Mouse (Mus musculus): Measurements from ENCODE around the gene Gm4952.
A peak's percentile ranks its signal among the peaks of the same experiment; 100 is the strongest.

Gm4952 gene

DNA sequence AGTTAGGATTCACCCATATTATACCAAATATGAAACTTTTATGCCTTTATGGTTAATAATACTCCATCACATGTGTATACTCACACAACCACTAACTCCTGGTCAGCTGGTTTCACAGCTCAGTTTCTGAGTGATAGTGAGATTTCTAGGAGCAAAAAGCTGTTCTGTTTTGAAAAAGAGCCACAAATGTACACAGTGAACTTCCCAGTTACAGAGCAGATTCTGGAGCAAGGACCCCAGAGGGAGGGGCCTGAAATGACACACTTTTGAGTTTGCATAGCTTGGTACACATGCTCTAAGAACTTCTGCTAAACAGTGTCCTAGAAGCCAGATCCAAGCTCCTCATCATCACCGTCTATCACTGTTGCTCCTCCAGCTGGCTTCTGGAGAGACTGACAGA is at the start of gene Gm4952:
Gm4952 (plus strand) TSS at position 301 of the 400 bp plus-strand sequence.
- DNase-seq (ENCODE audit: low read depth, low spot score): no peak

DNA sequence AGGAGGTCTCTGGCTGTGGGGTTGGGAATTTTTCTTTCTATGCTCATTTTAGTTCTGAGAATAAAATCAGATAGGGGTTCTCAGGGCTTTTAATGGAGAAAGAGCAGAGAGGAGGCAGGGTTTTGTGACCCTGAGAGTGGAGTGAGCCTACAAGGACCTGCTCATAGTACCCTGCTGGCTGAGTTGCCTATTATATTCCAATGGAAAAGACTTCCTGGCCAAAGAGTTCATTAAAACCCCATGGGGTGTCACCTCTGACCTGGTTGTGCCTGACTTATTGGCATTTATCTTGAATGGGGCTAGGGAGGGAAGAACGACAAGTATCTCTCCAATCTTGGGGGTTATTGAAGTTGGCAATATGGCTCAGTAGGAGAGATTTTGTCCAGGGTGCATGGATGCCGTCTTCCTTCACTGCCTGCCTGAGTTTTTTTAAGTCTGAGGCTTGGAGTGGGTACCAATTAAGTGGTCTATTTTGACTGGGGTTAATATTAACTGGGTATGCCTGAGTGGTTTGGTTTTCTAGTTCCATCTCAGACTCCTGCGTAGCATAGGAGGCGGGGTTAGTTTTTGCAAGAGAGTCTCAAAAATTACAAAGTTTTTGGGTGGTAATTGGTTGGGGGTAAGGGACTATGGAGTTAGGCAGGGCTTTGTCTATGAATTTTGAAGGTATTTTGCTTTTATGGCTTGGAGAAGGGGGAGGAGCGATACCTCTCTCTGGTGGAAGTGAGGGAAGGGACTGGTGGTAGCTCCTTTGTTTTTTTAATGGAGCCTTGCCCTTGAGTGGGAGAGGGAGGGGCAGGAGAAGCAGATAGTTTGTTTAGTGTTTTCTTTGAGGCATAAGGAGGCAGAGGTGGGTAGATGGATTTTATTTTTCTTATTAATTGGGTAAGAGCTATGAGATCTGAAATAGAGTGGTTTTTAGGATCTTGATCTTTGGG is 49.5 kb upstream of the Gm4952 start:
- peak; percentile 30 for DNase-seq (ENCODE audit: low read depth, low spot score)

DNA sequence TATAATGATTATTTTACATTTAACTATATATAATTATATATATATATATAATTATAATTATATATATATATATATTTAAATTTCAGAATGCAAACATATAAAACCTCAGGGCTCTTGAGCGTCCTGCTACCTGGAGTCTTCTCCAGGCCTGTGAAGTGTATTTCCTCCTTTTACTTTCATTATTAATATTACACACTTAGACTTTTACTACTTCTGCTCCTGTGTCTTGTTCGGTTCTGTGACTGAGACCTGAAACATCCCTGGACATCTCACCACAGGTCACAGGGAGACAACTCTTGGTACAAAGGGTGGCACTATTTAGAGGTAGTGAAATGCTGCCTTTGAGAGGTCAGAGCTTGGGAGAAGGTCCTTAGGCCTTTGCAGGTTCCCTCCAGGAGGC is 43.5 kb upstream of the Gm4952 start:
- DNase-seq (ENCODE audit: low read depth, low spot score): no peak

DNA sequence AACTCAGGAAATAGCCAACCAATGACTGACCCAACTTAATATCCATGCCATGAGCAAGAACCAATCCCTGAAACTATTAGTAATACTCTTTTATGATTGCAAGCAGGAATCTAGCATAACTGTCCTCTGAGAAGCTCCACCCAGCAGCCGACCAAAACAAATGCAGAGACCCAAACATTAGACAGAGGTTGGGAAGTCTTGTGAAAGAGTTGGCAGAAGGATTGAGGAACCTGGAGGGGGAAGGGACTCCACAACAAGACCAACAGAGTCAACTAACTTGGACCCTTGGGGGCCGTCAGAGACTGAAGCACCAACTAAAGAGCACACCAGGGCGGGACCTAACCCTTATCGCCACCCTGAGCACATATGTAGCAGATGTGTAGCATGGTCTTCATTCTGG is 41.6 kb upstream of the Gm4952 start:
- no peak for DNase-seq (ENCODE audit: low read depth, low spot score)

DNA sequence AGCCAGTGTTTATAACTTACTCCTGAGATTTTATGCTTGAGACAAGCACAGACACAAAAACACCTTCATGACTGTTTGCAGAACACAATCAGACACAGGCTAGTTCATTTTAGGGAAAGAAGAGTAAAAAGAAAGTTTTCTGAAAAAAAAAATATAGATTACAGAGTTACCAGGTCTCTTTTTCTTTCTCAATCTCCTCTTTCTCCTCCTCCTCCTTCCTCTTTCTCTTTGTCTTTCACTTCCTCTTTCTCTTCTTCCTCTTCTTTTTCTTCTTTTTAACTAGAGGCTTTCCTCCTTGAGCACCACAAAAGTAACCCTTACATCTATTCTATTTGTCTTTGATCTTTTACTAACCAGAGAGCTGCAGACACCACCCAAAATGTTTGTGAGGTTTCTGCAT is 35.6 kb upstream of the Gm4952 start:
- no peak for DNase-seq (ENCODE audit: low read depth, low spot score)

DNA sequence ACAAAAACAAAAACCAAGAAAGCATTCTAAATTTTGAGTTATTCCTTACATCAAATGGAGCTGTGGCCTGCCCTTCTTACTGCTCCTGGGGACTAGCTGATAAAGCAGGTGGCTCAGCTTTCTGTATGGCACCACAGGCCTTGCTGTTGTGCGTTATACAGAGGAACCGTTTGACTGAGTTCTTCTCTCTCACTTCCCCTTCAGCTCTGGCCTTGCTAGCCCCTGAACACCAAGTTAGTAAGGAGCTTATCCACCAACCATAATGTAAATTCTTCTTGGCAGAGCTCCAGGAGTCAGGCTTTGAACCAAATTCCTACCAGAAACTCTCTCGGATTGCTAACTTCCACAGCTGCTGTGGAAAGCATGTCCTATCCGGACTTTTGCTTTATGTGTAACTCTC is 32.8 kb upstream of the Gm4952 start:
- no peak for DNase-seq (ENCODE audit: low read depth, low spot score)

DNA sequence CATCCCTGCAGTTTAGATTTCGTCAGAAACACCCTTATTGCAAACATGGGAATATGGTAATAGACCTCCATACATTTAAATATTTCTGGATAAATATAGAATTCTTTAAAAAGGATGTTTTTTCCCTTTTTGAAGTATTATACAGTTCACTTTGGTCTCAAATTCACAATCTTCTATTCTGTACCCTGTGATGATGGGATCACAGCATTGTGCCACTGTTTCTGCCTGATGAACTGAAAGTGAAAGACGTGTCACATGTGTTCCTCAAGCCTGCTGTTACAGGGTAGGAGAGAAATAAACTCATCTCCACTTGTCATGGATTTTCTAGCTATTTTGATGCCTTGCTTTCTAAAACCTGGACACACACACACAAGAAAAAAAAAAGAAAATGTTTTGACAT is 28.9 kb upstream of the Gm4952 start:
- no peak for DNase-seq (ENCODE audit: low read depth, low spot score)

DNA sequence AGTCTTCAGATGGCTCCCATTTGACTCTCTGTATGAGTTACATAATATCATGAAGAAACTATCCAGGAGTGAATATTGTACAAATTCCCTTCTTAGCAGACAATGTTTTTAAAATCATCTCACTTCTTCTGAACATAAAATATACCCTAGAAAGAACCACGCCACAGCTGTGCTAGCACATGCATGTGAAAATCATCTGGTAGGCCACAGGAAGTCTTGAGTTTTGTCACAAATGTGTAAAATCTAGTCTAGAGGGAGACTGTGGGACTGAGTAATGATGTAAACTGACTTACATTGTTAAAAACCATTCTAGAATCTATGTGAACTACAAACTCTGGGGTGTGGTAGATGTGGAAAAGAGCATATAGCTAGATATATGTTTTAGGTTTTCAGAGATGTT is 28.1 kb upstream of the Gm4952 start:
- DNase-seq (ENCODE audit: low read depth, low spot score): no peak

DNA sequence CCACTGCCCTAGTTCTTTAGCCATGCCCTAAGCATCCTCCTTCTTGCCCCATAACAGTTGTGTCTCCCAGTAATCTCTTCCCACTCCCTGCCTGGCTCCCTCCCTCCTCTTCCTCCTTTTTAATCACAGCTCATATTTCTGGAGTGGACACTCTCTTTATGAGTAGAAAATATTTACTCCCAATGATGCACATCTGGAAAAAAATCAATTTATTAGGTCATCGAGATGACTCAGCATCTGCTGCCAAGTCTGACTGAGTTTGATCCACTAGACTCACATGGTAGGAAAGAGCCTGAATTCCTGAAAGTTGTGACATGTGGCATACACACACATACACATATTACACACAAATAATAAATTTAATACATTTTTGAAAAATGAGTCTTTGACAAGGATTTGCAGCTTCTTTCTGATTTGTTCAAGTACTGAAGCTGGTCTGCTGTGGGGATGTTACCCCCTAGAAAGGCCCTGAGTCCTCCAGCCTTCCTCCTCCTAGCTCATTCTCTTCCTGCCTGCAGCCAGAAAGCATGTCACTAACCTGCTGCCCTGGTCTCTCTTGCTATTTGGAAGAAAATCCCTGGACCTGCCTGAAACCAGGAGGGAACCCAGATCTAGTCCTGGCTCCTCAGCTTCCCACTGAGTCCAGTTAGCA is 27.0 kb upstream of the Gm4952 start:
- DNase-seq (ENCODE audit: low read depth, low spot score): no peak

DNA sequence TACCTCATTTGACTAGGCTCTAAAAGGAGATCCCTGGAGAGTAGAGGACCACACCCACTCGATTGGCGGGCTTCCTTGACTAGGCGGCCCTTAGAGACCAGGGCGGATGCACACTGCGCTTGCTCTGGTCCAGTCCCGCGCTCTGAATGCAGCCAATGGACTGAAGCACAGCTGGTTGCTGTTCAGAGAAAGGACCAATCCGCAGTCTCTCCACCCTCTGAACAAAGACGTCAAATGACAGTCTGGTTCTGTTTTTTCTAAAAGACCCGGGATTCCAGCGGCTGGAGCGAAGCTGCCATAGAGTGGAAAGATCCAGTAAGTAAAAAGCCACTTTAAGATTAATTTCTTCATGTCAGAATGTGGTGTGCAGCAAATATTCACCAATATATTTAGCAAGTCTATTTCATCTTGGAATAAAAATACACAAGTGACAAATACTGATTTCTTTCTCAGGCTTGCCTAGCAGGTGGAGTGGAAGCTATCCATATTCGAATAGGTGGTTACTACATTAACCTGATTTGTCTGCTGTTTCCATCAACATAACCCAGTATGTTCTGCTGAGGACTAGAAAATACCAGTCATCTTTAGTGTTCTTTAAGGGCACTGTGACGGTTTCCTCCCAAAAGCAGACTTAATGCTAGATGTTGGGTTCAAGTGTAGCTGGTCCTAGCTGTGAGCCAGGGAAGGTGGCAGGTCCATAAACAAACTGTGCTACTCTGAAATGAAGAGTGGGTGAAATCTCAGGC is 26.3 kb upstream of the Gm4952 start:
- DNase-seq (ENCODE audit: low read depth, low spot score): peak; percentile 97

DNA sequence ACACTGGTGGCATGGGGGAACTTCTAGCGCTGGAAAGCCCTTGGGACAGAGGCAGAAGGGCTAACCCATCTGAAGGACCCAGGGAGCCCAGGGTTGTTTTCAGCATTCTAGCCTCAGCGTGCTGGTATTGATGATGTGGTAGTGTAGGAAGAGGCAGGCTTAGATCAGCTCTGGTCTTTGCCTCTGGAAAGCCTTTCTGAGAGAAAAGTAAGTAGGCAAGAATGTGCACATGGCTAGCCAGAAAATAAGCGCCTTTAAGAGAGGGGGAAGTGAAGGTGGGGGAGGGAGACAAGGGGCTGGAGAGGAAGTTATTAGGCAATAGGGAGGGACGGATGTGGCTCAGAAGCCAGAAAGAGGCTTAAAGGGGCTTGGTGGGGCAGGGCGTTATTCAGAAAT is 25.8 kb upstream of the Gm4952 start:
- no peak for DNase-seq (ENCODE audit: low read depth, low spot score)

DNA sequence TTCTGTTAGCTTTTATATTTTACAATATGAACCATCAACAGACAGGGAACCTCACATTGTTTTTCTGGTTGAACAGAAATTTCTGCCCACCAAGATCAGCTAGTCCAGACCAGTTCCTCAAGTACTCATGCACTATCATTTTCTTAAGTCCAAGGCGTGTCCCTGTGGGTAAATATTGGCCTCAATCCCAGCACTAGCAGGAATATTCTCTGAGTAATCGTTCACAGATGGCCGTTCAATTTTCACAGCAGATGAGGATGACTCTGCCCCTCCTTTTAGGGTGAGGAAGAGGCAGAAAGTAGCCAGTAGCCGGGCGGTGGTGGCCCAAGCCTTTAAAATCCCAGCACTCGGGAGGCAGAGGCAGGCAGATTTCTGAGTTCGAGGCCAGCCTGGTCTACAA is 24.7 kb upstream of the Gm4952 start:
- no peak for DNase-seq (ENCODE audit: low read depth, low spot score)

DNA sequence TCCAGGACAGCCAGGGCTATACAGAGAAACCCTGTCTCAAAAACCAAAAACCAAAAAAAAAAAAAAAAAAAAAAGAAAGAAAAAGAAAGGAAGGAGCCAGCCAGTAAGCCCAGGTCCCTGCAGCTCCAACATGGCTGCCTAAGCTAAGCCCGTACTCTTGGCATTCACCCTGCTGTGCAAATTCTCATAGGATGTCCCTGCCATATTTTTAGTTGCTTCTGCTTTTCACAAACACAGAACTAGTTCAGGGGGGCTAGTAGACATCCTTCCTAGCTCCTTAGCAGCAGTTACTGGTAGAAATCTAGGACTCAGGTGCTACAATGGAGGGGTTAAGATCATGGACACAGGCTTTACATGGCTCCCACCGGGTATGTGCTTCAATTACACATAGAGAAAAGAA is 24.3 kb upstream of the Gm4952 start:
- DNase-seq (ENCODE audit: low read depth, low spot score): no peak

DNA sequence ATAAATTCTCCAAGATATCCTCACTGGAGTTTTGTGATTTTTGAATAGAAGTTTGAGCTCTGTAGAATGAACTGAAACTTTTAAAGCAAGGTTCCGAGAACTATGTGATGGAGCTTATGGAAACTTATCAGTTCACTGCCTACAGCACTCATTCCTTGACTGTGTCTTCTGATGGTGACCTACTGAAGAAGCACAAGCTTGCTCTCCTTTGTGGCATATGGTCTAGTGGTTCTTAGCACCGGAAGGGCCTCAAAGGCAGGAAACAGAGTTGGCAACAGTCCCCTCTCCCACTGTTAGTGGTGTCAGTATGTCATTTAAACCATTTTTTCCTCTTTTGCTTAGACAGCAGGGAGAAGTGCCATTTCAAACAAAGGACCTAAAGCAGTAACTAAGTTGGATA is 23.1 kb upstream of the Gm4952 start:
- DNase-seq (ENCODE audit: low read depth, low spot score): no peak

DNA sequence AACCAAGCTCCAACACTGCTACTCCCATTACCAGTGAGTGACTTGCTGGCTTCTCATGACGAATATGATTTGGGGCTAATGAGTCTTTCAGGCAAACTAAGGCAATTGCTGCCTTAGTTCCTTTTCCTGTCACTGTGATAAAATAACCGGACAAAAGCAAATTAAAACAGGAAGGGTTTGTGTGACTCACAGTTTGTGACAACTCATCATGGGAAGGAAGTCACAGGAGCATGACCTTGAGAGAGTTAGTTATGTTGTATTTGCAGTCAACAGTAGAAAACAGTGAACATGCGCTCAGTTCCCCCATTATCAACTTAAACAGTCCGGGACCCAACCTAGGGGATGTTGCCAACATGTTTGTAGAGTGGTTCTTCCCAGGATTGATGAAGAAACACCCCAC is 14.5 kb upstream of the Gm4952 start:
- DNase-seq (ENCODE audit: low read depth, low spot score): no peak

DNA sequence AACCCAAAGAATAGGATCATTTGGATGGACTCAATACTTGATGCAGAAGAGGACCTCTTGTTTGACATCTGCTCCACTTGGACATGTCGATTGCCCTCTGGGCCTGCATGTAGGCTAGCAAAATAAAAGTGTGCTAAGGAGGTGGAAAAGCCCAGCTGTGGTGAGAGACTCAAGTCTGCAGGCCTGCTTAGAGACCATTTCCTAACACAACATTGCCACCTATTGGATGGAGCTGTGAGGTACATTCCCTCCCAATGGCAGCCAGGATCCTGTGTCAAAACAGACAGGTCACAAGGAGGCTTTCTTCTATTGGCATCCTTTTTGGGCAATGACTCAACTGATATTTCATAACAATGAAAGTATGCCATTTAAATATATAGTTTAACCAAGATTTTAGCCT is 7.9 kb upstream of the Gm4952 start:
- DNase-seq (ENCODE audit: low read depth, low spot score): peak; percentile 73

DNA sequence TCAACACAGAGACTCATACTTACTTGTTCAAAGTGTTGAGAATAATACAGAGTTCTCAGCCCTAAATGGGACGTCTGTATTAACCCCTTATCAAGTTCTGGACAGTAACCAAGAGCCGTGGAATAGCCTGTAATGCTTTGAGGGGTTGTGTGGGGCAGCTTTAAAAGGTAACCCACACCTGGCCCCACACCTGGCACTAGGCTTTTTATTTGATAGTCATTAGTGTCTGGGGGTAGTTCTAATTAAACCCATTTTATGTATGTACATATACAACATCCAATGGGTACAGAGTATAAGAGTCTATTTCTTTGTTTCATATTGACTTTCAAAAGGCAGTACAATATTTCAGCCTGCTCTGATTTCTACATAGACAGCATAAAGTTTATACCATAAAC is 4.6 kb upstream of the Gm4952 start:
- no peak for DNase-seq (ENCODE audit: low read depth, low spot score)

DNA sequence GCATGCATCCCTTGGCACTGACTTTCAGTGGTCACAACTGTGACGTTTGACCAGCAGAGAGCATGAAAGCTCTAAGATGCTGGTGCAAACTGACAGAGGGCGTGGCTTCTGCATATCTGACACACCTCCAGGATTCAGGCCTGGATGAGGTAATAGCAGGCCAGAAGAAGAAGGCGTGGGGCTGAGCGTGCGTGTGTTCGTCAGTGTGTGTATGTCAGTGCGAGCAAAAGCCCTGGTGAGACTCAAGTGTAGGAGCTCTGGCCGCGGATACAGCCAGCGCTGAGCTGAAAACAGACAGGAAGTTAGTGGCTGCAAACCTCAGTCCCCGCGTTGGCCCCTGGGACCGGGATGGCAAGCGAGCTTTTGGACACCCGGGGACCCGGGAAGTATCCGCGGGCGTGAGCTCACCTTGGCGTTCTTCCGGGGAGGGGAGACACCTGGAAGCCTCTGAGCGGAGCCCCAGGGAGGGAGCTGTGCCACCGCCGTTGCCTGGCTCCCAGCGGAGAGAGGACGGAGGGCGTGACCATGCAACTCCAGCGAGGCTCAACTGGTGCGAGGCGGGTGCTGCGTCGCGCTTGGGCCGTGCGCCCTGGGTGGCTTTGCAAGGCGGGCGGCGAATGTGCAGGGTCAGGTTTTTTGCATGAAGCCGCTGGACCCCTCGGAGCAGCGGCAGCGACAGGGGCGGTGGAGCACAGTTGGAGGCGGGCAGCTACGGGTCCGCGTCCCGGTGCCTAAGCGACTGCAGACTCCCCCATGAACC is 4.1 kb upstream of the Gm4952 start:
- peak; percentile 77 for DNase-seq (ENCODE audit: low read depth, low spot score)

DNA sequence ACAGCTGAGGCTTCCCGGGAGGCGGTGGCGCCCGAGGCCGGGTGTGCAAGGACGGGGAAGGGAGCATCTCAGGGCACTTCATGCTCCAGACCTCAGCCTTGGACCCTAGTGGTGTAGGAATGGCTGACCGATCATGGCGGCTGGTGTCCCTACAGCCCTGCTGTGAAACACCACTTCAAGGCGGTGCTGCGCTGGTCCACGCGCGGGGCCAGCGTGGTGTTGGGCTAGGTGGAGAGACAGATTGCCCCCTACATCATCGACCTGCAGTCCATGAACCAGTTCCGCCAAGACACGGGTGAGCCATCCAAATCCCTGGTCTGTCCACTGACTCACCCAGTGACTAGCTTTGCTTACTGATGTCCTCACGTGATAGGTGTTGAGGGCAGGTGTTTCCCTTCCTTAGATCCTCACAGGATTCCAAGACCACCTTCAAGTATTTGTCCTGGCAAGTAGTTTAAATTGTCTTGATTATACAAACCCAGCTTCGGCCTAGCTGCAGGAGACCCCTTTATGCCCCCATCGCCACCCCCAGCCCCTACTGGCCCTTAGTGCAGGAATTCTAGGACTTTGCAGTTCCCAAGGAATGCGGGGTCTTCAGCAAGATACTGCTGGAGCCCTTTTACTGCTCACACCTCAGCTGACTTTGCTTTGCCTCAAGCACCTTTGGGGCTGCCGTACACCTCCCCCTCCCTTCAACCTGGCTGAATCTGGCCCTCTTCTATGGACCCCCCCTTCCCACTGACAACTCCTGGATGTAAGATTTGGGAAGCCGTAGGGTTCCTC is 3.3 kb upstream of the Gm4952 start:
- no peak for DNase-seq (ENCODE audit: low read depth, low spot score)

DNA sequence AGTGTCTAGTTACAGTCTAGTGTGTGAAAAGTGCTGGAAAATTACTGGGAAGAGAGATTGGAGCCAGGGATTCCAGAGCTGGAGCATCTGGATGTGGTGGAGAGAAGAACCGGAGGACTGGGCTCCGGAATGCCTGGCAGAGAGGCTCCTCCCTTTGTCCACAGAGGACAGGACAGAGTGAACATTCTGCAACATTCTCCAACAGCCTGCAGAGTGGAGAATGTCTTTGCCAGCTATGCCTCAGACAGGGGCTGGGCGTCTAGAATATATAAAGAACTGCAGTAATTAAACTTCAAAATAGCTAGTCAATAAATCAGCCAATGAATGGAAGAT is 2.7 kb upstream of the Gm4952 start:
- no peak for DNase-seq (ENCODE audit: low read depth, low spot score)

DNA sequence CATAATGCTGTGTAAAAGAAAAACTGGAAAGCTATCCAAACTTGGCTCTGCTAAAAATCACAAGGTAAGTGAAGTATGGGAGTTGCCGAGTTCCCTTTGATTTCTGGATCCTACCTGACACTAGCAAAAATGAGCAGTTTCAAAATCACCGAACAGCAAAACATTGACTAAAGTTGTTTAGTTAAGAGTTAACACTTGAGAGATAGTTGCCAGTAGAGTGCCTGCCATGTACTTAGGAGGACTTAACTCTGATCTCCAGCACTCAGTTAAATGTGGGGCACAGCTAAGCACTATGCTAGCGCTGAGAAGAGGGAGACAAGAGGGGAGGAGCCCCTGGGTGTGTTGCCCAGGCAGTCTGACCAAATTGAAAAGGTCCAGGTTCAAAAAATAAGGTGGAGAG is 1.1 kb upstream of the Gm4952 start:
- DNase-seq (ENCODE audit: low read depth, low spot score): no peak

Measured in ZHBTc4 (cell line).